Mouse (Mus musculus) urinary bladder, postnatal 36 days (tissue): ENCODE results near the gene Wwc2.

Experiments
- DNase-seq, 2 experiments: peaks; one replicate each; pipeline ENCODE4 v3.0.0; 2022; ENCODE audit warnings: low spot score in 2 of 2, mixed read lengths in 1 of 2

The Wwc2 gene

DNA sequence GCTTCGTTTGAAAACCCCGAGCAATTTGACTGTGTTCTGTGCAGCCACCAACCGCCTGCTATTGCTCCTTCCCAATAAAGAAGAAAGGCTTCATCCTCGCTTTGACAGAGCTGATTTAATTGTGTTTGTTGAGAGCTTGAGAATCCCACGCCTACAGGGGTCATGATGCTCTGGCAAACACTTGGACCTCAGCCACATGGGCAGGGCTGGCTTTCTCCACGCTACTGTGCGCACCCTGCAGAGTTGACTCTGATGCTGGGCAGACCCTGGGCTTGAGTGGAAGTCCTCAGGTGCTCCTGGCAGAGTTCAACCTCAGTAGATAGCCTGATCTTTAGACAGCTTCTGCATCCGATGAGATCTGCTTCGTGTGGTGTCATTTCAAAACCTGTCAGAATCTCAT, 198.7 kb downstream of the Wwc2 start:
- DNase-seq, result no peak

DNA sequence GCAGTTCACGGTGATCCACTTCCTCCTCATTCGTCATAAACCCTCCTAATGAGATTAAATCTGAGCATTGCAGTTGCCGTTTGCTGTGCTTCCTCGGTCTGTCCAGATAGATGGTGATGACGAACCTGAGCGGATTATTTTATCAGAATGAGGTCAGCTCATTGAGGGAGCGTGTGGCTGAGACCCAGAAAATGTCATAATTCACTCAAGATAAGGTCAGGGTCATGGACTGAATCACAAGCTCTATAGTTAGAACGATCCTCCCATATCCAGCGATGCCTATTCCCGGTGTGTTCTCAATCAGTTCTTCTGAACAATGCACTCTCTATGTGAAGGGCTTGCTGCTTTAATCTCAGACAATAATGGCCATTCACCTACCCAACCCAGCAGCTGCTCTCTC, 203.0 kb downstream of the Wwc2 start:
- no peak for DNase-seq

DNA sequence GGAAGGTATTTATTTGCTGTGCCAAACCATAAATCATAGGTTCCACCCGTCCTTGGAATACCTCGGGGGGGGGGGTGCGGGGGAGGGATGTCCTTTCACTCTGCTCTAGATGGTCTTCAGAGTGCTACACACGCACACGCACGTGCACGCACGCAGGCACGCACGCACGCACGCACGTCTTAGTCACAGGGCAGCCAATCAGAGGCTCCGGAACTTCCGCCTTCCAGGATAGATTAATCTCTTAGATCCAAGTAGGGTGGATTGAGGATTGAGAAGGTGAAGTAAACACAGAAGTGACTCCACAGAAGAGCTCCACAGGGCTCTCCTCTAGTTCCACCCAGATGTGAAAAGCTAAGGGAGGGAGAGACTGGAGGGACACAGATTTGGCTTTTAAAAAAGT, 204.4 kb downstream of the Wwc2 start:
- DNase-seq, result no peak

DNA sequence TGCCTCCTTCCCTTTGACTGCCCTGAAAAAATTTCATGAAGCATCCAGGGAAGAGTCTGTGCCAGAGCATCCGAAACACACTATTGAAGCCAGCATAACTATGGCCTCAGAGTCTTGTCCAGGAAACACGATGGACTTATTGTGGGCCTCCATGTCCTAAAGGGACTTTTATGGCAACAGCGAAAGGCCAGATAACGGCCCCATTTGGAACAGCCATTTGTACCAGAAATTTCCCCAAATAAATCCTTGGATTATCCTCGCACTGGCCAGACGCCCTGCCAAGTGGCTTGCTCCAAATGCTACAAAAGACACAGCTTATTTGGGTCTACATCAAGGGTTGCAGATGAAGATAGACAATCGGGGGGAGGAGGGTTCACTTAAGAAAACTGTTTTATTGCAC, 206.3 kb downstream of the Wwc2 start:
- peak in 1 of 2 experiments; percentile 60 for DNase-seq

DNA sequence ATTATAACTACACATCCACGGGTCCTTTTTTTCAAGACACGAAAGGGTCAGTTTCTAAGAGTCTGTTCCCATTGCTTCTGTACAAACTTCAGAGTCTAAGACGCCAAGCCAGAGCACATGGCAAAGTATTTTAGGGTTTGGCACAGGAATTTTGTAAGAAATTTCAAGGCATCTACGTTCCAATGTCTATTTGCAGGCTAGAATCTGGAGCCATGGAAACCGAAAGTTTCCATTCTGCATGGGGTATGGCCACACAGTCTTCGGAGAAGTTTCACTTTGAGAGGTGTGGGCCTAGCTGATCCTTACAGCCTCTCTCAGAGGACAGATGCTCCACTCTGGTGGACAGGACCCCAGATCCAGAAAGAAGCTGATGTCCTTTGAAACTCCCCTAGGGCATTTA, 206.8 kb downstream of the Wwc2 start:
- no peak for DNase-seq

DNA sequence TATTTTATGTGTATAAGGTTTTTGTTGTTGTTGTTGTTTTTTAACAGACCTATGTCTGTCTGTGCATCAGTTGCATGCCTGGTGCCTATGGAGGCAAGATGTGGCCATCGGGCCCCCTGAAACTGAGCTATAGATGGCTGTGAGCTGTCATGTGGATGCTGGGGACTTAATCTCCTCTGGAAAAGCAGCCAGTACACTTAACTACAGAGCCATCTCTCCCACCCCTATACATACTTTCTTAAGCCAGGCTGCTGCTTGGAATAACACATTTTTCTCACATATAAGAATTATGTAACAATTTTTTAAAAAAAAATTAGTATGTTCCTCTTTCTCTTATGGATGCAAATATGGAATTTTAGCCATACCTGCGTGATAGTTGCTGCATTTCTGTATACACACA, 207.2 kb downstream of the Wwc2 start:
- no peak for DNase-seq

DNA sequence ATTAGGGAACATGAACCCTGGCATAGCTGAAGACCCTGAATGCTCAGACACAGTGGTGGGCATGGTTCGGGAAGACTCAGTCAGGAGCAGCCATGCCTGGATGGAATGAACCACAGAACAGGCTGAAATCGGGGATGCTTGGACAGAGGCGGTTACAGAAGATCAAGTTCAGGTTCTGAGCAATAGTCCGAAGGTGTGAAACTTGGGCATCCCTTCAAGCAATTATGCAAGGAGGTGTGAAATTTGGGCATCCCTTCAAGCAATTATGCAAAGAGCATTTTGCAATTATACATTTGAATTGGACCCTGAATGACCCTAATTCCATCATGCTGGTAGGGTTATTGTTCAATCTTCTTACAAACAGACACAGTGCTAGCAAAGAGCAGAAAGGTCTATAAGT, 208.8 kb downstream of the Wwc2 start:
- no peak for DNase-seq

DNA sequence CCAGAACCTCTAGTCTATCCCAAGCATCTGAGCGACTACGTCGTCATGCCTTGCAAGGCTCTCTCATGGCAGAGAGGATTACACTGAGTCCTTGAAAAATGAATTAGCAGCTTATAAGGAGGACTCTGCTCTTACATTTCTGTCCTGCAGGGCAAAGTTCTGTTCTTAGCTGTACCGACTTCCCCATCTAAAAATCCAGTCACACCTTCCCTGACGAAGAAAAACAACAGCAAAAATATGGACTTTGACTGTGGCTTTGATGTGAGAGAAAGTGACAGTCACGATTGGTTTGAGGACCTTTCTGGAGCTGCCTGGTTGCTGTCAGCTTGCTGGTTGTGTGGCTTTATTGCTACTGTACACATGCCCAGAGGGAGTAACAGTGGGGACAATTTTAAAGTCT, 211.1 kb downstream of the Wwc2 start:
- DNase-seq, result no peak

DNA sequence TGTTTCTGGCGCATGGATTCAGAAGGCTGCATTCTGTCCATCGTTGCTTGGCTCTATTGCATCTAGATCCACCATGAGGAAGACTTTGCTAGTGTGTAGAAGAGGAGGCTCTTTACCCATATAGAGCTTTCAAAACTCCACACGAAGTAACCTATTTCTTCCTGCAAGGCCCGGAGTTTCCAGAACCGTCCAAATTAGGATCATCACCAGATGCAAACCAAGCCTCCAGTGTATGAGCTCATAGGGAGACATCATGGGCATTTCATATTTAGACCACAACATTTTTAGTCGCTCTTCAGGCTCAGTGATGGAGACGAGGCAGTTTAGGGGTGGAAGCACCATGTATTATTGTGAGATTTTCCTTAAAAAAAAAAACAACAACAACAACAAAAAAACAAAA, 213.3 kb downstream of the Wwc2 start:
- no peak for DNase-seq
